Mouse (Mus musculus) E14TG2a.4 (cell line): ENCODE measurements around the gene Nsd1.

ENCODE experiments used
- H3K27me3 ChIP-seq: 2 replicates; pipeline ENCODE4 v1.6.1; 2014; ENCODE audit warnings: low read length, control low read depth; ENCODE audit not compliant: insufficient read depth
- H3K36me3 ChIP-seq: 2 replicates; pipeline ENCODE4 v1.6.1; 2014; ENCODE audit warnings: low read length, control low read depth; ENCODE audit not compliant: insufficient read depth
- H3K4me1 ChIP-seq: replicated peaks from 2 replicates; pipeline ENCODE4 v1.6.1; 2014; ENCODE audit warnings: low read depth, low read length, control low read depth
- H3K4me3 ChIP-seq: replicated peaks from 2 replicates; pipeline ENCODE4 v1.5.1; 2014; ENCODE audit warnings: mild to moderate bottlenecking, low read length
- H3K9me3 ChIP-seq: 2 replicates; pipeline ENCODE4 v1.6.1; 2014; ENCODE audit warnings: low read length, control low read depth
- CTCF ChIP-seq: conservative IDR thresholded peaks from 2 replicates; pipeline ENCODE4 v1.5.1; 2014; ENCODE audit warnings: low read length
- NANOG ChIP-seq: IDR thresholded peaks from 2 replicates; pipeline ENCODE4 v1.6.1; 2014; ENCODE audit warnings: borderline replicate concordance, low read length, mixed read lengths
- POU5F1 ChIP-seq: IDR thresholded peaks from 2 replicates; pipeline ENCODE4 v1.6.1; 2014; ENCODE audit warnings: low read length, borderline replicate concordance

Gene Nsd1

DNA sequence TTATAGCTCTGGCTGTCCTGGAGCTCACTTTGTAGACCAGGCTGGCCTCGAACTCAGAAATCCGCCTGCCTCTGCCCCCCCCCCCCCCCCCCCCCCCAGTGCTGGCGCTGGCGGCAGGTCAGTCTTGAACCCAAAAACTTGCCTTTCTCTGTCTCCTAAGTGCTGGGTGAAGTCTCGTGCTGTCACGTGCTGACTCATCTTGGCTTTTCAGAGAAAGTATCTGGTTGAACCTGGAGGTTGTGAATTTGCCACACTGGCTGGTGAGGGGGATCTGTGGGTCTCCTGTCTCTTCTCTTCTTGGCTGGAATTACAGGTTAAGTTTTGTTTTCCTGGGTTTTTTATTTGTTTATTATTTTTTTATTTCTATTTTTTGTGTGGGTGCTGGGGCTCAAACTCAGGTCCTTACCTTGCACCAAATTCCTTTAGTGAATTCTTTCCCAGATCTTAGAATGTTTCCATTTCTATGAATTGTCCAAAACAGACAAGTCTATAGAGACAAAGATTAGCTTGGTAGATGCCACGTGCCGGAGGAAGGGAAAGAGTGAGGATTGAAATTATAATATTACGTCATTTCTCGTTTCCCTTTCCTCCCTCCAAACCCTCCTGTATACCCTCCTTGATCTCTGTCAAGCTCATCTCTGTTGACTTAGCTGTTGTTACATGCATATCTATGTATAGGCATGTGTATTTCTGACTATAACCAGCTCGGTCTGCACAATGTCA lies 4.8 kb upstream of the Nsd1 start:
- Histone ChIP-seq H3K4me3 (peak overlapping the region; percentile 13; the same call in 1 of the 2 replicates), H3K27me3 (no peaks in the 10 kb centered on the region), H3K4me1 (peaks cover 96% of the 10 kb centered on the region), H3K9me3 (no peaks in the 10 kb centered on the region), H3K36me3 (no peaks in the 10 kb centered on the region)
- no peak for TF ChIP-seq POU5F1
- TF ChIP-seq CTCF, result no peak
- TF ChIP-seq NANOG, result no peak

DNA sequence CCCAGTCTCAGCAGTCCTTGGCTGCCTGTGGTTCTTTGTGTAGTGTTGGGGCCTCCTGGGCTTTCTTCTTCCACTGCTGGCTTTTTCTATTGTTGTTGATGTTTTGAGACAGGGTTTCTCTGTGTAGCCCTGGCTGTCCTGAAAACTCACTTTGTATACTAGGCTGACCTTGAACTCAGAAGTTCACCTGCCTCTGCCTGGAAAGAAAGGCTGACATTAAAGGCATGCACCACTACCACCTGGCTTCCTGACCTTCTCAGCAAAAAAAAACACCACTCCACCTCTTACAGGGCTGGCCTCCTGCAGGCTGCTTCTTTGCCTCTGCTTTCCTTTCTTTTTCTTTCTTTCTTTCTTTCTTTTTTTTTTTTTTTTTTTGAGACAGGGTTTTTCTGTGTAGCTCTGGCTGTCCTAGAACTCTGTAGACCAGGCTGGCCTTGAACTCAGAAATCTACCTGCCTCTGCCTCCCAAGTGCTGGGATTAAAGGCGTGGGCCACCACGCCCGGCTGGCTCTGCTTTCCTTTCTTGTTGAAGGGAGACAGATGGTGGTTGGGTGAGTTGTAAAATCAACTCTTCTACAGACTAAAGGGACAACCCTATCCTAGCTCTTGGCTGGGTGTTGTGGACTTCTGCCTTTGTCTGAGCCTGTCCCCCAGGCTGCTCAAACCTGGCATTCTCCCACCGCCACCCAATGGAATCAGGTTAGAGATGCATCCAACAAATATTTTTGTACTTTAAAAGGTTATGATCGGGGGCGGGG lies 4.0 kb upstream of the Nsd1 start:
- TF ChIP-seq CTCF (no peak), NANOG (peak; percentile 15; the same call in 1 of the 2 replicates)
- H3K27me3 ChIP-seq, result no peaks in the 10 kb centered on the region
- no peaks in the 10 kb centered on the region for H3K9me3 ChIP-seq
- peak overlapping the region; percentile 13; the same call in 1 of the 2 replicates for H3K4me3 ChIP-seq
- H3K4me1 ChIP-seq, result peaks cover 89% of the 10 kb centered on the region
- no peaks in the 10 kb centered on the region for H3K36me3 ChIP-seq

DNA sequence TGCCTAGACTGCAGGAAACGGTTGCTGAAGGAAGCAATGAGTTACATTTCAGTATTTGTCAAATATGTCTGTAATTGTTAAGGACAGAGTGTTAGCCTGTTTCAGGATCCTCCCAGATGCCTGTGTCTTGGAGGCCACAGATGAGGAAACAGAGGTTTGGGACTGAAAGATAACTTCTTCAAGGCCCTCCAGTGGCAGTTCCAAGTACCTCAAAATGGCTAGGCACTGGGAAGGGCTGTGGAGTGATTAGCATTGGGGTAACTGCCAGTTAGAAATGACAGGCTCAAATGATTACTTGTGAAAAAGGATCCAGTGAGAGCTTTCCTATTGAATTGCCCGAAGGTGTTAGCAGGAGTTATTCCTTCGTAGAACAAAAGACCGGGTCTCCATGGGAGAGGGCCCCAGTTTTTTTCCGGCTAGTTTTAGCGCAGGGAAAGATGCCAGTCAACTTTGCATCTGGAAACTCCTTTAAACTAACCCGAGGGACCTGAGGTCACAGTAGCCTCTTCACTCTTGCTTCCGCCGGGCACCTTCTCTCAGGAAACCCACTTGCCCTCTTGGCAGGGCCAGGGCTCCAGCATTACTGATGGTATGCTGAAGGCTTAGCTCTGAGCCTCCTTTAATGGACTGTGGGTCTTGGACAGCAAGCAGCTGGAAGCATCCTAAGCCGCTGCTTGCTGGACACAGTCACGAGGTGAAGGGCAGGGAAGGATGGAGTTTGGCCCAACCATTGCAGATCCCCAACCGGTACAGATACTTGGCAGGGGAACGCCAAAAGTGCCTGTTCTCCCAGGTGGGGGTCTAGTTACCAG lies 539 bp upstream of the Nsd1 start:
- peaks cover 14% of the 10 kb centered on the region for H3K36me3 ChIP-seq
- no peaks in the 10 kb centered on the region for H3K27me3 ChIP-seq
- H3K4me1 ChIP-seq, result peaks cover 67% of the 10 kb centered on the region
- H3K4me3 ChIP-seq, result peak overlapping the region; percentile 85
- TF ChIP-seq POU5F1 (no peak), NANOG (no peak), CTCF (0 out of 2 replicates have a peak, but pooled peaks have one; percentile 6)
- H3K9me3 ChIP-seq, result no peaks in the 10 kb centered on the region

DNA sequence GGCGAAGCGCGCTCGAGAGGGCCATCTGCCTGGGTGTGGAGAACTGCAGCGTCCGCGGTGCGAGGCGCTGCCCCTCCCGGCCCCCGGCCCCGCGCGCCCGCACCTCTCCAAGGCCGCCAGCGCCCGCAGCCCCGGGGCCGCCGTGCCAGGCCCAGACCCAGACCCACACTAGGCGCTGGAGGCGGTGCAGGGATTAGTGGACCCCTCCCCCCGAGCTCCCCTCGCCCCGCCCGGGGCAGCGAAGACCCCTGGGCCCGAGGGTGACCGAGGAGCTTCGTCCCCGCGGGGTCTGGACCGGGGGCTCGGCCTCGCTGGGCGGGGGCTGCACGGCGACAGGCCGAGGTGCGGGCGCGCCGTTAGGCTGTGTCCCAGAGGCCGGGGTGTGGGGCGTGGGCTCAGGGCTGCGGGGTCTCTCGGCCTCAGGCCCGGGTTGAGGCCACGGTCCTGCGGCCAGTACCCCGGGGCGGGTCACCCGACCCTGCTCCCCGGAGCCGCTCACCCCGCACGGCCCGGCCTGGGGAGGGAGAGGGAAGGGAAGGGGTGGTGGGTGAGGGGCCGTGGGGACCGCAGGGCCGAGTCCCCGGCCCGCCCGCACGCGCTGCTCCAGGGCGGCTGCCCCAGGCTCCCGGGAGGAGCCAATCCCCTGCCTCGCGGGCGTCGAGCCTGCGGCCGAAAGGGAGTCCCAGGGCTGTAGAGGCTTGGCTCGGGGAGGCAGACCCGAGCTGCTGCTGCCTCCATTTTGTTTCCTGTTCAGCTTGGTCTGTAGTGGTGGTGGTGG lies 800 bp downstream of the Nsd1 start:
- TF ChIP-seq NANOG (no peak), CTCF (no peak), POU5F1 (no peak)
- Histone ChIP-seq H3K36me3 (peaks cover 27% of the 10 kb centered on the region), H3K27me3 (no peaks in the 10 kb centered on the region), H3K9me3 (no peaks in the 10 kb centered on the region), H3K4me3 (peak overlapping the region; percentile 85), H3K4me1 (peaks cover 67% of the 10 kb centered on the region)

DNA sequence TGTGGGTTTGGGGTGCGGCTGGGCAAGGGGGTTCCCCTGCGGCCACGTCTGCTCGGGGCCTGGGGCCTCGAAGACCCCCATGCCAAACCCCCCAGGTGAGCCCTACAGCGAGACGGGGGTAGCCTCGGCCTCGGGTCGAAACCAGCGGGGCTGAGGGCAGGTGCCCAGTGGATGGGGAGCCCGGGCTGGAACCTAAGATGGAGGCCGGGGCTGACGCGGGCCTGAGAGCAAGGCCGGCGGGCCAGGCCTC lies 1.3 kb downstream of the Nsd1 start:
- Histone ChIP-seq H3K9me3 (no peaks in the 10 kb centered on the region), H3K36me3 (peaks cover 32% of the 10 kb centered on the region), H3K4me3 (peak overlapping the region; percentile 85), H3K4me1 (peaks cover 70% of the 10 kb centered on the region), H3K27me3 (no peaks in the 10 kb centered on the region)
- TF ChIP-seq NANOG (no peak), CTCF (no peak), POU5F1 (no peak)

DNA sequence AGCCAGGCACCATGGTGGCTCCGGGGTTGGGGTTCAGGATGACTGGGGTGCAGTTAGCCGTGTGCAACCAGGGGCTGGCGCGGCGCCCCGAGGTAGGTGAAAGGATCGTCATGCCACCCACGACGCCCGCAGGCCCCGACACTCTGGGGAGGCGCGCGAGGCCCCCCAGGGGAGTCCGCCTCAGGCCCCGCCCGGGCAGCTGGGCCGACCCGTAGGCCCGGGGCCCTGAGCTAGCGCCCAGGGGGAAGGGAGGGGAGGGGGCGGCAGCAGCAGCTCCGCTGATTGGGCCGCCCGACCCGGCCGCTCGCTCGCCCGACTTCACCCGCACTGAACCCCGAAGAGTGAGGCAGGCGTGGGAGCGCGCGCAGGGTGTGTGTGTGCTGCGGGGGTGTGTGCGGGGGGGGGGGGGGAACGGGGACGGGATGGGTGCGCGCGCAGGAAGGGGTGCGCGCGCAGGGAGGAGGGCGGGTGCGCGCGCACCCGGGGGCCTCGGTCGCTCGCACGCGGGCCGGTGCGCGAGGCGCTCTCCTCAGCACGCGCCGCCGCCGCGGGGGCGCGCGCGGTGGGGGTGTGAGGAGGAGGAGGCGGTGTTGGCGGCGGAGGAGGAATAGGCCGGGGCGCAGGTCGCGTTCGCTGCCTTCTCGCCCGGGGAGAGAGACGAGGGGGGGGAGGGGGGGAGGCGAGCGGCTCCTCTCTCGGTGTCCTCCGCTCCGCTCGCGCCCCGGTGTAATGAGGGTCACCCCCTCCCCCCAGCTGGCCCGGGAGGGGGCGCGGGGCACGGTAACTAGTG lies 1.8 kb downstream of the Nsd1 start:
- Histone ChIP-seq H3K4me3 (peak overlapping the region; percentile 90), H3K4me1 (peaks cover 71% of the 10 kb centered on the region), H3K36me3 (peaks cover 37% of the 10 kb centered on the region), H3K27me3 (no peaks in the 10 kb centered on the region), H3K9me3 (no peaks in the 10 kb centered on the region)
- TF ChIP-seq NANOG (no peak), CTCF (no peak), POU5F1 (no peak)

DNA sequence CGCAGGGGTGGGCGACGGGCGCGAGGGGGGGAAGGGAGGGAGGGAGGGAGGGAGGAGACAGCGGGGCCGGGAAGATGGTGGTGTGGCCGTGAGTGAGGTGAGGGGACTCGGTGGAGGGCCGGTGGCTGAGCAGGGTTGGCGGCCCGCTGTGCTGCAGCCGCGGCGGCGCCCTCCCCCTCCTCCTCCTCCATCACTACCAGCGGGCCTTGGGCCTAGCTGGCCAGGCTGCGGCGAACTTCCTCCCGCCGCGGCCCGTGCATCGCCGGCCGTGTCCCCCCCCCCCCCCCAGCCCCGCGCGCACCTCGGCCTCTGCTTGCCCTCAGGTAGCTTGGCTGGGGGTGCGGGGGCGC lies 2.4 kb downstream of the Nsd1 start:
- TF ChIP-seq POU5F1, result no peak
- TF ChIP-seq CTCF, result no peak
- TF ChIP-seq NANOG, result no peak
- H3K27me3 ChIP-seq, result no peaks in the 10 kb centered on the region
- H3K4me1 ChIP-seq, result peaks cover 71% of the 10 kb centered on the region
- H3K4me3 ChIP-seq, result peak overlapping the region; percentile 90
- peaks cover 43% of the 10 kb centered on the region for H3K36me3 ChIP-seq
- H3K9me3 ChIP-seq, result no peaks in the 10 kb centered on the region
